Mouse (Mus musculus) bone marrow macrophage, adult 2 months (primary cell): ENCODE measurements around the gene Sept9.

Experiments used
- CTCF ChIP-seq: IDR thresholded peaks from 2 replicates; pipeline ENCODE4 v1.5.1; 2012; ENCODE audit warnings: low read depth, mild to moderate bottlenecking, low read length, moderate library complexity
- POLR2A ChIP-seq: IDR thresholded peaks from 2 replicates; pipeline ENCODE4 v1.6.1; 2012; ENCODE audit warnings: mild to moderate bottlenecking, low read depth, low read length, borderline replicate concordance

GRCm38 (mm10) chr11:117218070-117218469 lies 18.6 kb downstream of the Sept9 start:
- TF ChIP-seq POLR2A (no peak), CTCF (no peak)
